Mouse (Mus musculus) kidney, embryonic 15.5 days (tissue): ENCODE measurements around the gene Hps1. TPM values are rescaled to one million over a fixed set of nuclear protein-coding genes. Genes with fewer than 3 reads are reported as not detected.

Experiments
- polyA plus RNA-seq: library from polyadenylated mRNA; unstranded; fragments of >200 nt; fragmentation: Nextera tagmentation; extraction: Ambion mirVana; gene quantifications from 2 replicates; pipeline ENCODE4 v1.2.1, GENCODE M21; 2015

Hps1 gene
- polyA plus RNA-seq, 1 experiment from 2014 or later = 14.8 TPM

Other genes starting within 250 kb of the Hps1 start
- gene Loxl4, start 167.2 kb downstream of the Hps1 start, polyA plus RNA-seq = 1.8 and 2.2 TPM in 2 replicates
- 5.5 and 6.4 TPM in 2 replicates for gene Pyroxd2, start 27.2 kb downstream of the Hps1 start, polyA plus RNA-seq